ENCODE assay signal across 25 mouse cellular contexts in the genomic region with DNA sequence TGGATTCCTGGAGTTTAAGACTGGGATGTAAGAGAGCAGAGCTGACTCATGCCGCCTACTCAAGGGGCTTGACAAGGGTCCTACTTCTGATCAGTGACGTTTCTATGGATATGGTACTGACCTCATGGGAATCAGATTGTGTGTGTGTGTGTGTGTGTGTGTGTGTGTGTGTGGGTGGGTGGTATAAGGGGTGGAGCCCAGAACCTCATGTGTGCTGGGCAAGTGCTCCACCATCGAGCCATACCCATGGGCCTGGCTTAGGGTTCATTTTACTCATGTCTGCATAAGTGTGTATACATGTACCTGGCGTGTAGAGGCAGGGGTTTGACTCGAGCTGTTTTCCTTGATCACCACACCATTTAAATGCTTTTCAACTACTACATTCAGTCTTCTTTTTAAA. TPM values are rescaled to one million over a fixed set of nuclear protein-coding genes. Genes with fewer than 3 reads are reported as not detected.
DNase-seq lines count a peak whose midpoint lies in the region; ATAC-seq and TF ChIP-seq lines count a peak whose summit lies in the region.
"Had no signal": no experiment of that assay in that cellular context is flagged by ENCODE, and none has a peak within 500 bp of the region (broad histone marks: within the 10 kb centered on the region; RNA-seq: fewer than 3 reads in every experiment).

No protein-coding gene starts in this region.

- H3K4me1 ChIP-seq in liver, embryonic 11.5 days (replicated peaks; ENCODE audit: control insufficient read depth, insufficient read depth, low read length), result peaks cover 8% of the 10 kb centered on the region; the same call in 1 of the 2 replicates
- peaks cover 2% of the 10 kb centered on the region; the same call in 1 of the 2 replicates for H3K4me1 ChIP-seq in liver, postnatal 0 days (ENCODE audit: insufficient read depth)
- H3K4me1 ChIP-seq in midbrain, embryonic 11.5 days (ENCODE audit: control insufficient read depth, insufficient read depth, low read length), result no peaks in the 10 kb centered on the region
- H3K4me1 ChIP-seq in midbrain, embryonic 10.5 days, result no peaks in the 10 kb centered on the region
- H3K4me1 ChIP-seq in liver, embryonic 13.5 days (replicated peaks), result peaks cover 14% of the 10 kb centered on the region
- H3K4me1 ChIP-seq in liver, embryonic 16.5 days (ENCODE audit: control insufficient read depth, low read depth, low read length), result no peaks in the 10 kb centered on the region; the same call in none of the 2 replicates
- H3K4me1 ChIP-seq: embryonic facial prominence, embryonic 10.5 days; embryonic facial prominence, embryonic 12.5 days; forebrain, embryonic 10.5 days; forebrain, embryonic 13.5 days had no signal

- no peak for DNase-seq in liver, embryonic 11.5 days (ENCODE audit: low spot score)
- no peak for DNase-seq in liver, postnatal 0 days
- DNase-seq in midbrain, embryonic 11.5 days (ENCODE audit: low spot score, missing footprints), result peak; percentile 62
- DNase-seq in midbrain, embryonic 10.5 days (ENCODE audit: low spot score), result no peak
- DNase-seq in liver, embryonic 13.5 days, result no peak
- DNase-seq in heart, postnatal 14 days, result no peak
- DNase-seq: adrenal gland, adult 2 months; adrenal gland, postnatal 10 days; adrenal gland, postnatal 25 days; cerebellum, adult 11 months; cerebellum, adult 18-20 months; cerebellum, adult 8-10 months; cerebellum, postnatal 10 days; cerebellum, postnatal 25 days had no signal

- 83% methylated on average over 5 of the region's 5 CpGs for WGBS in liver, embryonic 11.5 days
- 78% methylated on average over 5 of the region's 5 CpGs for whole genome bisulfite sequencing in liver, postnatal 0 days (ENCODE audit: insufficient replicate concordance)
- WGBS in midbrain, embryonic 11.5 days, result 91% methylated on average over 5 of the region's 5 CpGs
- WGBS in midbrain, embryonic 10.5 days, result 97% methylated on average over 5 of the region's 5 CpGs
- 67% methylated on average over 5 of the region's 5 CpGs for WGBS in liver, embryonic 13.5 days (ENCODE audit: insufficient replicate concordance)
- 74% methylated on average over 5 of the region's 5 CpGs for WGBS in liver, embryonic 16.5 days (ENCODE audit: insufficient replicate concordance)

- H3K36me3 ChIP-seq in liver, embryonic 11.5 days (ENCODE audit: control insufficient read depth, insufficient read depth, low read length), result 0 out of 2 replicates have a peak, but pooled peaks cover 2% of the 10 kb centered on the region
- H3K36me3 ChIP-seq in liver, postnatal 0 days (replicated peaks; ENCODE audit: insufficient read depth, low read length), result peaks cover 6% of the 10 kb centered on the region; the same call in 1 of the 2 replicates
- no peaks in the 10 kb centered on the region for H3K36me3 ChIP-seq in midbrain, embryonic 11.5 days (ENCODE audit: control insufficient read depth, insufficient read depth, low read length)
- H3K36me3 ChIP-seq in midbrain, embryonic 10.5 days, result peaks cover 10% of the 10 kb centered on the region
- H3K36me3 ChIP-seq in liver, embryonic 13.5 days, result peaks cover 41% of the 10 kb centered on the region
- H3K36me3 ChIP-seq in liver, embryonic 16.5 days (ENCODE audit: control insufficient read depth, insufficient read depth), result peaks cover 6% of the 10 kb centered on the region; the same call in 1 of the 2 replicates

- no peak overlapping the region for H3K27ac ChIP-seq in liver, embryonic 11.5 days (ENCODE audit: low read depth, low read length)
- H3K27ac ChIP-seq in liver, postnatal 0 days (ENCODE audit: low read depth), result no peak overlapping the region
- no peak overlapping the region for H3K27ac ChIP-seq in midbrain, embryonic 11.5 days (ENCODE audit: low read depth, low read length)
- no peak overlapping the region for H3K27ac ChIP-seq in midbrain, embryonic 10.5 days (replicated peaks)
- no peak overlapping the region for H3K27ac ChIP-seq in liver, embryonic 13.5 days
- no peak overlapping the region for H3K27ac ChIP-seq in liver, embryonic 16.5 days (ENCODE audit: low read length)
- H3K27ac ChIP-seq: embryonic facial prominence, embryonic 10.5 days; embryonic facial prominence, embryonic 12.5 days; forebrain, embryonic 10.5 days; forebrain, embryonic 13.5 days had no signal

- intact Hi-C loops in heart, postnatal 14 days (cut with DNase I), result no loop called here

- ATAC-seq in liver, embryonic 11.5 days (replicated peaks; ENCODE audit: low FRiP score), result peak; percentile 55; the same call in 1 of the 2 replicates
- no peak for ATAC-seq in liver, postnatal 0 days
- no peak for ATAC-seq in midbrain, embryonic 11.5 days (ENCODE audit: low FRiP score)
- 0 out of 2 replicates have a peak, but pooled peaks have one; percentile 37 for ATAC-seq in liver, embryonic 13.5 days (ENCODE audit: low read depth)
- peak; percentile 11; the same call in 1 of the 2 replicates for ATAC-seq in liver, embryonic 16.5 days (ENCODE audit: low read depth)
- no peak for ATAC-seq in erythroblast, adult 5-6 weeks (replicated peaks; ENCODE audit: low FRiP score, poor library complexity, severe bottlenecking)
- ATAC-seq: activated CD4-positive, CD25-positive, alpha-beta regulatory T cell, adult 4 months; forebrain, embryonic 13.5 days; forebrain, embryonic 16.5 days; Patski had no signal

- no peak overlapping the region for H3K4me3 ChIP-seq in liver, embryonic 11.5 days (ENCODE audit: low read depth, low read length)
- no peak overlapping the region for H3K4me3 ChIP-seq in liver, postnatal 0 days (ENCODE audit: low read depth, low read length)
- H3K4me3 ChIP-seq in midbrain, embryonic 11.5 days (ENCODE audit: low read depth, low read length), result no peak overlapping the region
- H3K4me3 ChIP-seq in midbrain, embryonic 10.5 days, result no peak overlapping the region
- no peak overlapping the region for H3K4me3 ChIP-seq in liver, embryonic 13.5 days (replicated peaks)
- H3K4me3 ChIP-seq in liver, embryonic 16.5 days (ENCODE audit: low read depth, low read length), result no peak overlapping the region
- H3K4me3 ChIP-seq: embryonic facial prominence, embryonic 10.5 days; embryonic facial prominence, embryonic 12.5 days; erythroblast, embryonic 14.5 days; forebrain, embryonic 10.5 days; forebrain, embryonic 13.5 days had no signal

- H3K4me2 ChIP-seq in liver, embryonic 11.5 days, result no peak overlapping the region
- H3K4me2 ChIP-seq in liver, postnatal 0 days (ENCODE audit: low read depth, low read length), result no peak overlapping the region
- no peak overlapping the region for H3K4me2 ChIP-seq in midbrain, embryonic 11.5 days
- no peak overlapping the region for H3K4me2 ChIP-seq in liver, embryonic 13.5 days
- no peak overlapping the region for H3K4me2 ChIP-seq in liver, embryonic 16.5 days (ENCODE audit: low read depth, low read length)
- H3K4me2 ChIP-seq: embryonic facial prominence, embryonic 12.5 days; forebrain, embryonic 13.5 days had no signal

- no peaks in the 10 kb centered on the region for H3K27me3 ChIP-seq in liver, embryonic 11.5 days (replicated peaks; ENCODE audit: control insufficient read depth, insufficient read depth, low read length)
- no peaks in the 10 kb centered on the region for H3K27me3 ChIP-seq in liver, postnatal 0 days (ENCODE audit: insufficient read depth, low read length)
- no peaks in the 10 kb centered on the region for H3K27me3 ChIP-seq in midbrain, embryonic 11.5 days (ENCODE audit: control insufficient read depth, insufficient read depth, low read length)
- H3K27me3 ChIP-seq in midbrain, embryonic 10.5 days (ENCODE audit: low read depth, poor library complexity, severe bottlenecking), result no peaks in the 10 kb centered on the region
- H3K27me3 ChIP-seq in liver, embryonic 13.5 days, result no peaks in the 10 kb centered on the region
- H3K27me3 ChIP-seq in liver, embryonic 16.5 days (ENCODE audit: control insufficient read depth, insufficient read depth, low read depth, low read length), result no peaks in the 10 kb centered on the region
- H3K27me3 ChIP-seq: embryonic facial prominence, embryonic 12.5 days; forebrain, embryonic 13.5 days; Patski had no signal

- no peaks in the 10 kb centered on the region for H3K9me3 ChIP-seq in liver, embryonic 11.5 days (ENCODE audit: control insufficient read depth, low read length)
- no peaks in the 10 kb centered on the region for H3K9me3 ChIP-seq in liver, postnatal 0 days (ENCODE audit: low read length)
- H3K9me3 ChIP-seq in midbrain, embryonic 11.5 days (ENCODE audit: control insufficient read depth, low read length), result no peaks in the 10 kb centered on the region
- H3K9me3 ChIP-seq in midbrain, embryonic 10.5 days (replicated peaks), result no peaks in the 10 kb centered on the region
- H3K9me3 ChIP-seq in liver, embryonic 13.5 days (replicated peaks), result no peaks in the 10 kb centered on the region
- no peaks in the 10 kb centered on the region for H3K9me3 ChIP-seq in liver, embryonic 16.5 days (replicated peaks; ENCODE audit: control insufficient read depth, low read length)
- H3K9me3 ChIP-seq: embryonic facial prominence, embryonic 10.5 days; embryonic facial prominence, embryonic 12.5 days; forebrain, embryonic 10.5 days; forebrain, embryonic 13.5 days; G1E had no signal

- H3K9ac ChIP-seq in liver, embryonic 11.5 days (ENCODE audit: low read depth, low read length), result no peak overlapping the region
- no peak overlapping the region for H3K9ac ChIP-seq in liver, postnatal 0 days (replicated peaks)
- no peak overlapping the region for H3K9ac ChIP-seq in midbrain, embryonic 11.5 days (ENCODE audit: low read length)
- no peak overlapping the region for H3K9ac ChIP-seq in liver, embryonic 13.5 days
- H3K9ac ChIP-seq in liver, embryonic 16.5 days (ENCODE audit: low read depth, low read length), result no peak overlapping the region
- H3K9ac ChIP-seq: embryonic facial prominence, embryonic 12.5 days; forebrain, embryonic 13.5 days had no signal

- no peak for TF ChIP-seq EP300 in liver, postnatal 0 days (IDR thresholded peaks at IDR 0.05; ENCODE audit: low read depth)

- no peak for TF ChIP-seq CTCF in liver, postnatal 0 days (IDR thresholded peaks at IDR 0.05; ENCODE audit: low read depth)

RNA-seq across cellular contexts. Expression of a gene that starts 27.3 kb away (rescaled TPM):
- 48.2 and 51.5 TPM in 2 replicates for polyA plus RNA-seq in liver, embryonic 11.5 days (2014; fragmentation: Nextera tagmentation; extraction: Ambion mirVana)
- 24.6 and 24.7 TPM in 2 replicates for polyA plus RNA-seq in liver, postnatal 0 days (2015; fragmentation: Nextera tagmentation; extraction: Ambion mirVana)
- polyA plus RNA-seq in midbrain, embryonic 11.5 days (2014; fragmentation: Nextera tagmentation; extraction: Ambion mirVana), result 16.3 and 17.6 TPM in 2 replicates
- 15.4 and 16.6 TPM in 2 replicates for polyA plus RNA-seq in midbrain, embryonic 10.5 days (2016; fragmentation: Nextera tagmentation; extraction: Ambion mirVana)
- polyA plus RNA-seq in liver, embryonic 13.5 days (2015; fragmentation: Nextera tagmentation; extraction: Ambion mirVana), result 27.9 and 28.4 TPM in 2 replicates
- 20.2 and 21.5 TPM in 2 replicates for polyA plus RNA-seq in liver, embryonic 16.5 days (2015; fragmentation: Nextera tagmentation; extraction: Ambion mirVana)
- 1 to 10 TPM; 1.6 to 2.1 TPM for total RNA-seq in heart, postnatal 14 days (2021)
- 19.6 and 21.3 TPM in 2 replicates for total RNA-seq in erythroblast, adult 5-6 weeks (2015; ENCODE audit: low replicate concordance)
- 5.6 and 9.9 TPM in 2 replicates for total RNA-seq in erythroblast, adult 5-6 weeks (2017; ENCODE audit: low replicate concordance)

Comparison
In these comparisons a context has a peak if more than half of its experiments do, and no peak if none do; other contexts are left out.
1. ATAC-seq: peak in liver, embryonic 11.5 days (single experiment), liver, embryonic 13.5 days (single experiment) and liver, embryonic 16.5 days (single experiment); none in liver, postnatal 0 days (single experiment), midbrain, embryonic 11.5 days (single experiment) and erythroblast, adult 5-6 weeks (single experiment).